In the genomic region with DNA sequence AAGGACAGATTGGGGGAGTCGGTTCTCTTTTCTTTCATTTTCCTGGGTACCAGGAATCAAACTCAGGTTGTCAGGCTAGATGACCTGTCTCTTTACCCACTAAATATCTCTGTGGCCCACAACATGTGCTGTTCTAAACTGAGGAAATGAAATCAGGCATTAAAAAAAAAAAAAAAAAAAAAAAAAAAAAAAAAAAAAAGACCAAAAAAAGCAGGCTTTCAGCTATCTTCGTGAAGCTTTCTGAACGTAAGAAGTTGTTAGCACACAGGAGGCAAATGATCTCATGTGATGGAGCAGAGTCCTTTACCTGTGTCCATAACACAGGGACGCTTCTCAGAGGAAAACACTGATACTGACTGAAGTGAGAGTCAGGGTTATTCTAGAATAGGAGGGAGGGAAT, we compare ENCODE assay signal across 34 mouse cellular contexts.
"Had no signal": no experiment of that assay in that cellular context is flagged by ENCODE, and none has a peak within 500 bp of the region (broad histone marks: within the 10 kb centered on the region; RNA-seq: fewer than 3 reads in every experiment).

No protein-coding gene starts in this region.

- H3K4me1 ChIP-seq: heart, embryonic 10.5 days; hindbrain, embryonic 10.5 days; hindbrain, embryonic 12.5 days; hindbrain, embryonic 13.5 days; hindbrain, embryonic 15.5 days; intestine, embryonic 15.5 days; kidney, embryonic 15.5 days had no signal

- H3K9ac ChIP-seq: heart, embryonic 12.5 days; heart, embryonic 13.5 days; heart, embryonic 15.5 days; hindbrain, embryonic 12.5 days; hindbrain, embryonic 13.5 days; hindbrain, embryonic 14.5 days; hindbrain, embryonic 15.5 days; intestine, embryonic 15.5 days; kidney, embryonic 15.5 days had no signal

- H3K4me2 ChIP-seq: heart, embryonic 11.5 days; heart, embryonic 12.5 days; heart, embryonic 13.5 days; heart, embryonic 15.5 days; hindbrain, embryonic 12.5 days; hindbrain, embryonic 13.5 days; hindbrain, embryonic 14.5 days; hindbrain, embryonic 15.5 days; intestine, embryonic 15.5 days; kidney, embryonic 15.5 days had no signal

- H3K27me3 ChIP-seq: heart, embryonic 12.5 days; heart, embryonic 13.5 days; heart, embryonic 15.5 days; hindbrain, embryonic 12.5 days; hindbrain, embryonic 13.5 days; hindbrain, embryonic 15.5 days; intestine, embryonic 15.5 days; kidney, embryonic 15.5 days had no signal

- H3K4me3 ChIP-seq: heart, embryonic 10.5 days; heart, embryonic 12.5 days; heart, embryonic 13.5 days; heart, embryonic 15.5 days; hindbrain, embryonic 10.5 days; hindbrain, embryonic 12.5 days; hindbrain, embryonic 13.5 days; hindbrain, embryonic 15.5 days; intestine, embryonic 15.5 days; kidney, embryonic 15.5 days; layer of hippocampus, adult 2 months had no signal

- H3K27ac ChIP-seq: heart, embryonic 10.5 days; hindbrain, embryonic 10.5 days; hindbrain, embryonic 12.5 days; hindbrain, embryonic 13.5 days; hindbrain, embryonic 14.5 days; hindbrain, embryonic 15.5 days; hindbrain, postnatal 0 days; intestine, embryonic 15.5 days; kidney, embryonic 15.5 days; kidney, postnatal 0 days; layer of hippocampus, adult 2 months had no signal

- ATAC-seq: hindbrain, embryonic 16.5 days; hindbrain, postnatal 0 days; inflammation-experienced regulatory T-cells, adult 6 months; intestine, embryonic 15.5 days; intestine, embryonic 16.5 days; intestine, postnatal 0 days had no signal

- H3K9me3 ChIP-seq: heart, embryonic 10.5 days; heart, embryonic 12.5 days; heart, embryonic 13.5 days; heart, embryonic 15.5 days; hindbrain, embryonic 10.5 days; hindbrain, embryonic 12.5 days; hindbrain, embryonic 13.5 days; hindbrain, embryonic 15.5 days; intestine, embryonic 15.5 days; kidney, embryonic 15.5 days had no signal

- DNase-seq: heart, postnatal 10 days; heart, postnatal 14 days; heart, postnatal 36 days; heart, postnatal 4 days; kidney, adult 11 months; kidney, adult 18-20 months; kidney, adult 2 months; kidney, adult 8-10 months; kidney, adult 9 months; kidney, postnatal 10 days; kidney, postnatal 14 days; kidney, postnatal 25 days; kidney, postnatal 36 days; kidney, postnatal 4 days; layer of hippocampus, postnatal 36 days had no signal
